Mouse (Mus musculus): ENCODE data around the gene Lsg1. TPM values are rescaled to one million over a fixed set of nuclear protein-coding genes. Genes with fewer than 3 reads are reported as not detected.

The Lsg1 gene
- total RNA-seq, 2 experiments from 2014 or later = 31.5 to 33.2 TPM

- DNase-seq = no peak
Observed at GRCm38 (mm10) chr16:30516993-30517392, 70.4 kb downstream of the Lsg1 start.

- DNase-seq = peak; percentile 45
Observed at GRCm38 (mm10) chr16:30515418-30515817, 72.0 kb downstream of the Lsg1 start.

DNA sequence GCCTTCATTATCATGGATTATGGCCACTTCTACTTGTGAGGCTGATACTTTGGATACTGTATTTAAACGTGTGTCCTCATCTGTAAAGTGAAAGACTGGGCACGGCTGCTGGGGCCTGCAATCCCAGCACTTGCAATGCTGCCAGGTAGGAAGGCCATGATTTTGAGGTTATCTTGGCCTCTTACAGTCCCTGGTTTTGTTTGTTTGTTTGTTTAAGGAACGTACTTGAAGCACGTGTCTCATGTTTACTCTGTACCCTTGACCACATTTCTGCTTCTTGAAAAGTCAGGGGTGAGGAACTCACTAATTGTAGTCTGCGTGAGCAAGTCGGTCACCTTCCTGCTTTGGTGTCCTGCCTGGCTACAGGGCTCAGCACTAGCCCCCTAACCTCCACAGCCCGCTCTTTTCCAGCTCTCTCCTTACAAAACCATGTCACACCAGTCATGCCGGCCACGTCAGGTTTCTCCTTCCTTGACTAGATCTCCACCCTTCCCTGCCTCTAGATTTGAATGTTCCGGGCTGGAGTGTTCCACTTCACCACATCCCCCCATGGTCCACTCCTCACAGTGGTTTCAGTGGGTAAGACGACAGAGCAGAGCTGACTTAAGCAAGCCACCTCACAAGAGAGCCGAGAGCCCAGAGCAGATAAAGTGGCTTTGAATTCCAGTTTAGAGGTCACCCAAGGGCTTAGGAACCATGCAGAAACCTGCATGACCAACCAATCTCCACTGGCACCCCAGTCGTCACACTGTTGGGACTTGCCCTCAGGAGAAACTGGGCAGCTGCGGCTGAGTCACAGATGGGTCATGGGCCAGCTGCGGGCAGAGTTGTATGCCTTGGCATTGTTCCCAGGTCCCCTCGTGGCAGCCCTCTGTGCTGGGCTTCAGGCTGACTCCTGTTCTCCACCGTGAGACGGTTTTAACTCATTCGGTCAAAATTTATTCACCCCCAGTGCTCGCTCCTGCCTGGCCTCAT is 74.1 kb downstream of the Lsg1 start:
- peak; percentile 83 for DNase-seq

- DNase-seq = no peak
Observed at GRCm38 (mm10) chr16:30512375-30513049, 74.9 kb downstream of the Lsg1 start.

- DNase-seq = no peak
Observed at GRCm38 (mm10) chr16:30511563-30512340, 75.6 kb downstream of the Lsg1 start.

DNA sequence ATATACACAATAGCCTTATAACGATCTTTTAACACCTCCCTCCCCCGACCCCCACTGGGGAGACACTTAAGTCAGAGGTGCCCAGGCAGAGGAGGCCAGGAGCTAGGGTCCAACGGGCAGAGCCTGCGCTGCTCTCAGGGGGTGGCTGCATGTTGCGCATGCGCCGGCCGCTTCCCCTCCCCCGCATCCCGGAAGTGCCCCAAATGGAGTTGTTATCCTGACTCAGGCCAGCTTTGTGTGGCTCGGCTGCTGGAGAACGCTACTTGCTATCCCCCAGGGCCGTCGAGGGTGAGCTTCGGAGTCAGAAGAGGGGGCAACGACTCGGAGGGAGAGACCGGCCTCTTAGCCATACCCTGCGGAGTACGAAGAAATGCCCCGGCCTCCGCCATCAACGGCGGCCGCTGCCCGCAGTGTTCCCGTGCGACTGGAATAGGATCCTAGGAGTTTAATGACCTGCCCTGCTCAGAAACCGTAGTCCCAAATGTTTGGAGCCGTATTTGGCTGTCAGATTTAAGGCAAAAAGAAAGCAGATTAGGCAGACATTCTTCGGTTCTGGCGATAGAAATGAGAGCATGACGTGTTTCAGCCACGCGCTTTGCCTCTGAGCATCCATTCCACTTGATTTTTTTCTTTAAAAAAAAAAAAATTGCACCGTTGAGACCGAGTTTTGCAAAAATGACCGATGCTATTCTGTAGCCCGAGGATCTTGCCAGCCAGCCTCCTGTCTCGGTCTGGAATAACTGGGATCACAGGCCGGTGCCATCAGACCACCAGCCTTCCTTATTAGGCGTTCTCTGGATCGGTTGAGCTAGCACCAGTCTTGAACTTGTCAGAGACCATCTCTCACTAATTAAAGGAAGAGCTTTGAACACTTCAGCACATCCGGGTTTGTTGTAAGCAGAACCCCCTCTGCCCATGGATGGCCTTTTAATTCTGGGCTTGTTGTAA is 76.6 kb downstream of the Lsg1 start:
- DNase-seq = peak; percentile 93

Other genes with a start within 250 kb of the Lsg1 start
- gene Atp13a3, start 181.6 kb downstream of the Lsg1 start, total RNA-seq (2021) = 10 to 100 TPM; 71.0 to 78.3 TPM
- gene Tmem44, start 36.8 kb downstream of the Lsg1 start, total RNA-seq (2021) = 10 to 100 TPM; 19.4 to 19.7 TPM
- 10 to 100 TPM; 26.2 to 29.0 TPM for gene Fam43a, start 12.1 kb upstream of the Lsg1 start, total RNA-seq (2021)